Mouse (Mus musculus): Measurements from ENCODE around the gene Gm21761. TPM values are rescaled to one million over a fixed set of nuclear protein-coding genes. Genes with fewer than 3 reads are reported as not detected.

Gene Gm21761
- total RNA-seq (2023): not detected

GRCm38 (mm10) chr13:119929172-119929571, at the start of gene Gm21761:
Gm21761 (minus strand) TSS chr13:119929272.

GRCm38 (mm10) chr13:119950706-119951105, 21.6 kb upstream of the Gm21761 start, which contains the start of gene B020031M17Rik:
B020031M17Rik (minus strand) TSS chr13:119950806.

GRCm38 (mm10) chr13:119894685-119895084, 34.4 kb downstream of the Gm21761 start, which contains the start of gene Tcstv1:
Tcstv1 (minus strand) TSS chr13:119894785.

Other genes starting within 250 kb of the Gm21761 start
- 10 to 100 TPM; 44.1 to 46.9 TPM for gene Hmgcs1, start 238.9 kb downstream of the Gm21761 start, total RNA-seq (2023)
- under 1 TPM; 0.73 to 0.95 TPM for gene Nim1k, start 173.4 kb downstream of the Gm21761 start, total RNA-seq (2023)
- 10 to 100 TPM; 58.7 to 64.3 TPM for gene Zfp131, start 138.4 kb downstream of the Gm21761 start, total RNA-seq (2023)
- gene AF067063, start 99.1 kb downstream of the Gm21761 start, total RNA-seq (2023): not detected
- not detected for gene D13Ertd608e, start 93.3 kb downstream of the Gm21761 start, total RNA-seq (2023)
- gene Tcstv1, start 34.5 kb downstream of the Gm21761 start, total RNA-seq (2023): not detected
- not detected for gene B020031M17Rik, start 21.5 kb upstream of the Gm21761 start, total RNA-seq (2023)
- not detected for gene Gm36079, start 97.7 kb upstream of the Gm21761 start, total RNA-seq (2023)
- under 1 TPM in 1 of 2 experiments, not detected in 1; 0.26 TPM for gene Gm21188, start 122.9 kb upstream of the Gm21761 start, total RNA-seq (2023)
- gene Gm20767, start 211.0 kb upstream of the Gm21761 start, total RNA-seq (2023): not detected
- not detected for gene Gm21818, start 243.2 kb upstream of the Gm21761 start, total RNA-seq (2023)

Measured in T-cell, adult 66 days (primary cell).